Mouse (Mus musculus): Measurements from ENCODE around the gene Ccdc78.
"Not testable (repeated sequence)": the region's sequence is repeated elsewhere in the genome, so short reads cannot be mapped to it uniquely, and the experiment has no call there.

Ccdc78 gene

DNA sequence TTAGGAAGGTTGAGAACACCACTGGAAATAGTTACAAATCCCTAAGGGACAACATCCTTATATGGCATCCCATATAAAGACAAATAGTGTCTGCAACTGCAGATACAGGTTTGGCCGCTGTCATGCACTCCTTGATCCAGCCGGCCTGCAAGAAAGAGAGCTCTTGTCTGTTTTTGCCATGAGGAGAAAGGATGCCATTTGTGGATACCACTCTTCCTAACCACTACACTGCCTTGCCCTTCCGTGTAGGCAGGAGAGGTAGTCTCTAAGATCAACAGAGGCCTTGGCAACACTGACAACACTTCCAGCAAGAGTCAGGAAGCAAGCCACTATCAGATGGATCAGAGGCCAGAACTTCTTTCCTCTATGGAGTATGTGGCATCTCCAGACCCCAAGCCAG lies at the start of gene Ccdc78:
Gene Ccdc78 (plus strand): TSS at position 301 of the 400 bp plus-strand sequence.
- no peak for DNase-seq (ENCODE audit: low spot score)

DNA sequence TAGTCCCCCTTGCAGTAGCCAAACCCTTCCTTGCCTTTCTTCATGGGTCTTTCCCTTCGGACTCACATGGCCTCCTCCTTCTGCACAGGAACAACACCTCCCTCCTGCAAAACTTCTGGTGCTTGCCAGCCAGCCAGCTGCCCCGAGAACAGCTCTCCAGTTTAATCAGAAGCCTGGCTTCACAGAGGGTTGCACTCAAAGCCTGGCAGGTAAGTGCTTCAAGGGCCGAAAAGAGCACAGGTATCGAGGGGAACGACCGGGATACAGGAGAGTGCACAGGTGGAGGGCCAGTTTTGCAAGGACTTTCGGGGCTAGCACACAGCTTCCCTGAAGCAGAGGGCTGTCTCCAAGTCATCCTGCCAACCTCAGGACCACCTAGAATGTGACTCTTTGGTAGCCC lies 47.5 kb upstream of the Ccdc78 start:
- peak; percentile 14 for DNase-seq (ENCODE audit: low spot score)

DNA sequence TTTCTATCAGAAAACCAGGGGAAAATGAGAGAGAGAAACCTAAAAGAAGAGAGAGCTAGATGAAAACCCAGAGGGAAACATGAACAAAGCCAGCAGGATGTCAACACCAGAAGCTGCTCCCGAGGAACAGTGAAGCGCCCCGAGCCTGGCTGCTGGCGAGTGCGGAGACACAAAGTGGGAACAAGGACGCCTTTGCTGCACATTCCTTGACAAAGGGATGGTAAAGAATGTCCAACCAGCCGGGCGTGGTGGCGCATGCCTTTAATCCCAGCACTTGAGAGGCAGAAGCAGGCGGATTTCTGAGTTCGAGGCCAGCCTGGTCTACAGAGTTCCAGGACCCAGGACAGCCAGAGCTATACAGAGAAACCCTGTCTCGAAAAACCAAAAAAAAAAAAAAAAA lies 44.9 kb upstream of the Ccdc78 start:
- DNase-seq (ENCODE audit: low spot score) = not testable (repeated sequence)

DNA sequence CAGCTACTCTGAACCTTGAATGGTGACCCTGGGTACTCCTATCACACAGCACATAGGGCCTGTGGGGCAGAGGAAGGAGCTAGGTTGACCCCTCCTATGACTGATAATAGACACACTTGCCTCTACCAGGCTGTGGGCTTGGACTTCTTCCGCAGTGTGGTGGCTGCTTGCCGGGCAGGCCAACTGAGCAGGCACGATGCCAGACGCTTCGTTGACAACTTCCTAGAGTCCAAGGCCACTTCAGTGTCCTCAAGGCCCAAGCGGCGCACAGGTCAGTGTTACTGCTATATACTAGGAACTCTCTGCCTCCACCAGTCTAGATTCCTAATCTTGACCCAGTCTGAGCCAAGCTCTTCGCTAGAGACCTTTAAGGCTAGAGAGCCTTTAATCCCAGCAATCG lies 42.5 kb upstream of the Ccdc78 start:
- DNase-seq (ENCODE audit: low spot score) = no peak

DNA sequence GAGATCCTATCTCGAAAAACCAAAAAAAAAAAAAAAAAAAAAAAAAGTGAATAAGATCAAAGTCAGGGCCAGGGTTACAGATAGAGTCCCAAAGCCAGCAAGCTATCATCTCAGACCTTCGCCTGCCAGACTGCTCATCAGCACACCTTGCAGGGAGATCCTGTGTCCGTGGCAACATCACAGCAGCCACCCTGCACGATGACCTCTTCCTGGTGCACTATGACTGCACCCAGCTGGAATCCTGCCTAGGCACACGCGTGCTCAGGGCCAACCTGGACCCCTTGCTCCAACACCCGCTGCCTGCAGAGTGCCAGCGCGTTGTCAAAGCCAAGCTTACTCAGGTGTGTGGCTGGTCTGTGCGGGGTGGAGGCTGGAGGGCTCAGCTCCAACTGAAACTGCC lies 42.1 kb upstream of the Ccdc78 start:
- DNase-seq (ENCODE audit: low spot score) = no peak

DNA sequence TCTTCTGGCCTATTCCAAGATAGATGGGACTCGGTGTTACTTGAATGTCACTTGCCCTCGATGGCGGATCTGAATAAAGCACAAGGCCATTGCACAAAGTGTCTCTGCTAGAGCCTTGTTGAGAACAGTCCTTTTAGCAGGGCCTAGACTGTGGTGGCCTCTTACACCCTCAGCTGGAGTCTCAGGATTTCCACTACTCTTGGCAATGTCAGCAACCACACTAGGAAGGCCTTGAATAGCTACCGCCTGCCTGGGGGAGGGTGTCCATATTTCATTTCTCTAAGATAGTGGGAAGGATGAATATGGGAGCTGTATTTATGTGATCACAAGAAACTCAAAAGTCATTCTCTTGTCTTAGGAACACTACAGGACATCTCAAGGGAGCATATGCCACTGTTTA lies 38.1 kb upstream of the Ccdc78 start:
- no peak for DNase-seq (ENCODE audit: low spot score)

DNA sequence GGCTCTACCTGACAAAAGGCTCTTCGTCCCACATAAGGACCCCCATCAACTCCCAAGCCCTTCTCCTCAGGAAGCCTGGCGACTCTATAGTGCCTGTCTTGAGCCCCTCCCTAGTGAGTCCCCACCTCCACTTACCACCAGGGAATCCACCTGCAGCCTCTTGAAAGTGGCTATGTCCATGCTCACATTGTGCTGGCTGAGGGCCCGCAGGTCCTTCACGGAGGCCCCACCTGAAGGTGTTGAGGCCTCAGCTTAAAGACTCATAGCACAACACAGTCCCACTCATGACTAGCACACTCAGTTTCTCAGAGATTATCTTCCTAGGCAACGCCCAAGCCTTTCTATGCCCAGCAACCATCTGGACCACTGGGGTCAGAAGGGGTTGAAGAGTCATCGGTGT lies 37.1 kb upstream of the Ccdc78 start:
- no peak for DNase-seq (ENCODE audit: low spot score)

DNA sequence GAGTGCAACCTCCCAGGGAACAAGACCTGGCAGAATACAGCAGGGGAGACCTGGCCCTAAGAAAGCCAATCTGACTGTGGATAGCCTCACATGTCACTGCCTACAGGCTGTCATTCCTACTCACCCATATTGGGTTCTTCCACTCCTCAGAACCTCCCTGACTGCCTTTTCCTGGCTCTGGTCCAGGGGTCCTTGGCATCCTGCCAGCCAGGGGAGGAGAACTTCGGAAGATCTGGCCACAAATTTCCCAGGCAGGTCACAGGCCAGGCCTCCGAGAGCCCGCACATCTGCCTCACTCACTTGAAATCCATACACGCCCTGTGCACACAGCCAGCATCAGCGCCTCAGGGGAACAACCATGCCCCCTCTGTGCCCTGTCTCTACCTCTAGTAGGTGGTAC lies 34.9 kb upstream of the Ccdc78 start:
- DNase-seq (ENCODE audit: low spot score) = peak; percentile 21

DNA sequence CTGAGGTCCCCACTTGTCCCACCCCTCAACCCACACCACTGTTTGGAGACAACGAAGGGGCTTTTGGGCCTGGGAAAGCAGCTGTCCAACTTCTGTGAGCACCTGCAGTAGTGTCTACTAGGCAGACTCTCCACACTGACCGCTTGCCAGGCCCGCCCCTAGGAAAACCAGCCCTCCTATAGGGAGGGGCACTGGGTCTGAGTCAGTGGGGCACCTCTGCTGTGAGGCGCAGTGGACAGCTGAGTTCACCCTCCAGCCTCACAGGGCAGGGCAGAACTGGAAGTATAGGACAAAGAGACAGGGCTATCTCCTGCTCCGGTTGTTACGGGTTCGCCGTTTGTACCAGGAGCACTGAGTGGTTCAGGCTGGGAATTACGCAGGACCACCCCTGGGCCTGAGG lies 32.1 kb upstream of the Ccdc78 start, which contains the start of gene Msln:
Gene Msln (minus strand): TSS at position 138 of the 400 bp plus-strand sequence.
- DNase-seq (ENCODE audit: low spot score) = no peak

DNA sequence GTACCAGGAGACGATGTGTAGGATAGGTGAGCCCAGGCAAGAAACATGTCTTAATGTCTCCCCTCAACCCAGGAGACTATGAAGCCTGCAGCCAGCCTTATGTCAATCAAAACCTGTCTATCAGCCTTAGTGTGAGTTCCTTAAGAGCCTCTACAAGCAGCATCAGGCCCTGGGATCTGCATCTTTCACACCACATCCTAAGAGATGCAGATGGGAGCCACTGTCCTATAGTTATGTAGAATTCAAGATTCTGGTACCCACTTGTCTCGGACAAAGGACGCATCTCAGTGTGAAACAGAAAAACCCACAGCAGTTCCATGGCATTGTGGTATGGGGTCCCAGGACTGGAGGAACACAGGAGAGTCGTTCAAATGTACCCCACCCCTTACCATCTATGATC lies 31.3 kb upstream of the Ccdc78 start:
- no peak for DNase-seq (ENCODE audit: low spot score)

DNA sequence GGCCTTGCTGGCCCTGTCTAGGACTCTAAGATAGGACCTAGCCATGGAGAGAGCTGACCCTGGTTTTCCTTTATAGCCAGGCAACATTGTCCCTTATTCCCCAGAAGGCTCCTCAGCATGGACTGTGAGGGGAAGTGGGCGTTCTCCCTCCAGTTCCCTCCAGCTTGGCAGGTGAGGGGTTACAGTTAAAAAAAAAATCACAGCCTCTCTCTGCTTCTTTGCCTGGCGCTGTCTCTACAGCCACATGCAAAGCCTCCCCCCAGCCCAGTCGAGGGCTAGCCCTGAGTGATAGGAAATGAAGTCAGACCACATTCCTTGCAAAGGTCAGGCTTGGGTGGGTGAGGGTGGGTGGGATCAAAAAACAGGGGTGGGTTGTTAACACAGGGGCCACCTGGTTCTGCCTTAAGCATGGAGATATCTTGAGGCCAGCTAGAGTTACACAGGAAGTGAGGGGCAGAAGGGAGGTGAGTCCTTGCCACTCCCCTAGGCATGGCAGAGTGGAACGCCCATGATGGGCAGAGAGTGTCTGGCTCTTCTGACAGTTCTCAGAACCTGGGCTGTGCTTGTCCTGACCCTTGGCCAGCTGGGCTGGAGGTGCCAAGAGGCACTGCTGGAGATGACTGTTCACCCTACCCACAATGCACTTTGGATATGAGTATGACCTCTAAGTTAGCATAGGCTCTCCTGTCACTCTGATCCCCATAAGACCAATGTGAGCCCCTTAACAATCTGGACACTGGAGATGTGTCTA lies 30.6 kb upstream of the Ccdc78 start:
- no peak for DNase-seq (ENCODE audit: low spot score)

DNA sequence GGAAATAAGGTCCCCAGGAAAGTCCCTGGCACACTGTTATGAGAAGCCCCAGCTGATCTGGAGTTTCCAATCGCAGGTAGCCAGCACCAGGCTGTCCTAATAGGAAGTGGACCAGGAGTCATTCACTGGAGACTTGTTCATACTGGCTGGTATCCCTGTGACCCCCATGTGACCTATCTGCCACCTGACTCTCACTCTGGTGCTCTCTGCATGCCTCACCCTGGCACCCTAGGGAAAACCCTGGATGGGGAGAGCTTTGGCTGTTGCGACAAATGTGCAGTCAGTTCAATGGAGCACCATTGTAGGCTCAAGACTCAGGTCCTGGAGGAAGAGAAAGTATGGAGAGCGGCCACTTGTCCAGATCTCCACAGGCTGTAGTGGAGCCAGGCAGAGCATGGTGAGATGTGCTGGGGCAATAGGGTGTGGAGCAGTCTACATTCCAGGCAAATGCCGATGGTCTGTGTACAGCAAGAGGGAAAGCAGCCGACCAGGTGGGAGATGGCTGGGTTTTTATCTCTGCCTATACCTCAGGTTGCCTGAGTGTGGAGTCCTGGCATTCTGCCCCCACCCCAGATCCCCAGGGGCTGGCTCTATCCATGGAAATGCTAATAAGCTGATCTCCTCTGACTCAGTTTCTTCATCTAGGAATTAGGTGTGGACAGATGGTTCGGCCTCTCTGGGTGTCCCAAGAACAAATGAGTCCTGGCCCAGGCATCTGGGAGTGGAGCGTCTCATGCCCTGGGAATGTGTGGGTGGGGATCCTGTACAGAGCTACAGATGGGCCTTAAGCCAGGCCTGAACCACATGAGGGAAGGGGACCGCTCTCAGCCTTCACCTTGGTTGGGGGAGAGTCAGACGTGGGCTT lies 29.8 kb upstream of the Ccdc78 start:
- peak; percentile 35 for DNase-seq (ENCODE audit: low spot score)

DNA sequence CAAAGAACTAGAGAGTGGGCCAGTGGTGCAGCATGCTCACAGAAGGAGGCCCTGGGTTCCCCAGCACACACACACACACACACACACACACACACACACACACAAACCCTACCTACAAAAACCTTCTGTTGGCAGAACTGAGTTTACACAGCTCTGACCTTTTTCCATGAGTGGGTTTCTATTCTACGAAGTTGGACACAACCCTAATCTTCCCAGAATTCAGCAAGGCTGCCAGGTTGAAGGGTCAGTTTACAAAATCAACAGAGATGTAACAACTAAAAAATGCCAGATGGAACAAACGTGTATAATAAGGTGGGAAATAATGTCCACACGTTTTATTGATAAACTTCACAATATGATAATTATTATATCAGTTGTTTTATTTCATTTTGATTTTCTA lies 28.7 kb upstream of the Ccdc78 start:
- DNase-seq (ENCODE audit: low spot score) = no peak

DNA sequence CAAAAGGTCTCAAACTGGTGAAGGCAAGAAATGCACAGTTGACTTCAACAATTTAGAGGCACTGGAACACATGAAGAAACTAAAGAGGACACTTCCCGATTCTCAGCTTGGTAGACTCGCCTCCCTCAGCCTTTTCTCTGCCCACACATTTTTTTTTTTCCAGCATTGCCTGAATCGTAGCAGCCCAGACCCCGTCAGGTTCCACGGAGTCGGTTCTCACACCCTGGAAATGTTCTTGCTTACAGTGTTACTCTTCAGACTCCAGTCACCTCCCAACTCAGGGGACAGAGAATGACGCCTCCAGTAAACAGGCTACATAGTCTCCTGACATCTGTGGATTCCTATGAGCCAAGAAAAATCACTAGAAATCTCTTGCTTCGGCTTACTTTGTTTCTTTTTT lies 26.2 kb upstream of the Ccdc78 start:
- no peak for DNase-seq (ENCODE audit: low spot score)

DNA sequence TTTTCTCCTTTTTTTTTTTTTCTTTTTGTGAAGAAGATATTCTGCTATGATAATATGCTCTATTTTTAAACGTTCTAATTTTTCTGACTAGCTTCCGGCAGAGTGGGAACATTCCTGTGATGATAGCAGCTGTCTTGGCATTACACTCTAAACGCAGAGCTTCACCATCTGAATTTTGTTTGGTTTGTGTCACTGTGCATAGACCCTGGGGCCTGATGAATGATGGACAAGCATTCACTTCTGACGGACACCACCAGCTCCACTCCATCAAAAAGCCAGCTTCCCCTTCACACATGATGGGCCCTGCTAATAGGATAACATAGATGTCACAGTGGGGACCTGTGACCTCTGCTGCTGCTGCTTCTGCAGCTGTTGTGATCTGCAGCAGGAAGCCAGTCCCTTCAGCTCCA lies 24.8 kb upstream of the Ccdc78 start:
- DNase-seq (ENCODE audit: low spot score) = no peak

DNA sequence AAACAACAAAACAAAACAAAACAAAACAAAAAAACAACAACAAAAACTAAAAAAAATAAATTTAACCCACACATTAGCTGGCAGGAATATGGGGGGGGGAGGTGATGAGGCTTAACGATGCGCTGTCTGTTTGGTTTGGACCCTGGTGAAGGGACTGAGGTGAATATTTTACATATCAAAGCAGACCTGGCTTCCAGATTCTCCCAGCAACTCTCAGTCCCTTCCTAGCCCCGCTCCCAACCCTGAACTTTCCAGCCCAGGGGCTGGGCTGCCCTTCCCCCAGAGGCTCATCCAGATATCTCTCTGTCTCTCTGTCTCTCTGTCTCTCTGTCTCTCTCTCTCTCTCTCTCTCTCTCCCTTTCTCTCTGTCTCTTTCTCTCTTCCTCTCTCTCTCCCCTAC lies 23.8 kb upstream of the Ccdc78 start:
- DNase-seq (ENCODE audit: low spot score) = no peak

DNA sequence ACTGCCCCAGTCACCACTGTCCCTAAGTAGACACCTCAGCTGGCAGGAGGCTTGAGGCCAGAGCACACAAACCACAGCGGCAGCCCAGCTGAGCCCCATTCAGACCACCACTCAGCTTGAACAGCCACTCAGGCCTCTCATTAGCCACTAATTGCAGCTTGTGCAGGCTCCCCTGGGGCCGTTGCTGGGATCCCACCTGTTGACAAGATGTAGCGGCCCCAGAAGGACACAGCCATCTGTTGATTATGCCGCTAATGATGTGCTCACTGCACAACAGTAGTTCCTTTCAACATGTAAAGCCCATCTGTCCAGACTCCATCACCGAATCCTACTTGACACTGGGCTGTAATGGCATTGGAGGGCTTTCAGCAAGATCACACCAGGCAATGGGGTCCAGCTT lies 20.5 kb upstream of the Ccdc78 start:
- no peak for DNase-seq (ENCODE audit: low spot score)

DNA sequence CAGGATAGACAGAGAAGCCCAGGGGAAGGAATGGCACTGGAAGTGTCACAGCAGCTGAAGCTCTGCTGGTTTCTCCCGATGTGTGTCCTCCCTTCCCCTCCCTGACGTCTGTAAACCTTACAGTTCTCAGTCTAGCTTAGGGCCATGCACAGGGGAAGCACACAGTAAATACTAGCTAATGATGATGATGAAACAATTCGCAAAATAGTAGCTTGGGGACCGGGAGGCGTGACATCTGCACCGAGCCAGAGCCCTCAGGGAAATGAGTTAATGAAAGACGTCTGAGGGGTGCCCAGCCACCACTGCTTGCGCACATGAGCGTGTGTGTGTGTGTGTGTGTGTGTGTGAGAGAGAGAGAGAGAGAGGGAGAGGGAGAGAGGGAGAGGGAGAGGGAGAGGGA lies 17.0 kb upstream of the Ccdc78 start:
- DNase-seq (ENCODE audit: low spot score) = no peak

DNA sequence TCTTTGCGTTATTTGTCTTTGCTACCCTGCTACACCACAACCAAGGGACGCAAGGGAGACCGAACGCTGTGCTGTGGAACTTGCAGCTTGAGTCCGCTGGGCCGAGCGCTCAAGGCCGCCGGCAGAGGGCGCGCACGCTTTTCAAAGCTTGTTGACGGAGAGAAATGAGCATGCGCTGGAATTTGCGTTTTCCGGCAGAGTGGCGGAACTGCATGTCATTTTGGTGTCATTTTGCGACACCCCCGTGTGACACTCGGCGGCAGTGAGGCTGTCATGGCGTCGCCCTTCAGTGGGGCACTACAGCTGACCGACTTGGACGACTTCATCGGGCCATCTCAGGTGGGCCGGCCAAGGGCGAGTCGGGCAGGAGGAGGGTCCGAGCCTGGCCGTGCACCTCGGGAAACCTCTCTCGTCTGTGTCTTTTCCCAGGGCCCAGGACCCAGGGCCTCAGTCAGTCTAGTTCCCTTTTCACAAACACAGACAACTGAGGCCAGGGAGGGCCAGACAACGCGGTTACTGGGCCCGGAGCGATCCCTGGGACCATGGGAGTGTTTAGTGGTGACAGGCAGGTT lies 12.7 kb upstream of the Ccdc78 start, which contains the start of gene Narfl:
Gene Narfl (plus strand): TSS at position 228 of the 572 bp plus-strand sequence.
- DNase-seq (ENCODE audit: low spot score) = peak; percentile 96

DNA sequence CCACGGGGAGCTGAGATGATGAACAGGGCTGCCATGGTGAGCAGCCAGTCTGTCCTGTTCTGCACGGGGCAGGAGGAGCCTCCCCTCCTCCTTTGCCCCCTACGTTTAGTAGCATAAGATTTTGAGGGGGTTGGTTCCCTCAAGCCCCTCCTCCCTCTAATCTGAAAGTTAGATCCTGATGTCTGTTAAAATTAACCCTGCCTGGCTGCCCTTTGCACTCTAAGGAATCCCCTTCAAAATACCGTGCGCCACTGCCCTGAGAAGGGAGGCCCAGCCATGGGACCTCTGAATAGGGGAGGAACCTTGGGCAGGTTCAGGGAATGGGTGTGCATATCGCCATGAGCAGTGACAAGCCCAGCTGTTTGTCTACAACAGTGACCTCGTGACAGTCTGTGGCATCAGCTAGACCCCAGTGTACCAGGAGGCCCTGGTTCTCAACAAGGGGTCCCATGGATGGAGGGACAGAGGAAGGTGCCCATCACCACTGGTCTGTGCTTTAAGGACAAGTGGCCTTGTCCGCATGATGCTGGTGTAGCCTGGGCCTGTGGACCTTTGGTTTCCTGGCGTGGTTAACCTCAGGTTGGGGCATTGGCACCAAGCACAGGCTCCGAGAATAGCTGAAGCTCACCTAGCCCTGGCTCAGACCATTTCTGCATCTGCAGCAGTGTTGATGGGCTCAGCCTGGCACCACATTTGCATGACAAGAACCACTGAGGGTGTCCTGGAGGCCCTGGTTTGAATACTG lies 10.9 kb upstream of the Ccdc78 start:
- DNase-seq (ENCODE audit: low spot score) = no peak

DNA sequence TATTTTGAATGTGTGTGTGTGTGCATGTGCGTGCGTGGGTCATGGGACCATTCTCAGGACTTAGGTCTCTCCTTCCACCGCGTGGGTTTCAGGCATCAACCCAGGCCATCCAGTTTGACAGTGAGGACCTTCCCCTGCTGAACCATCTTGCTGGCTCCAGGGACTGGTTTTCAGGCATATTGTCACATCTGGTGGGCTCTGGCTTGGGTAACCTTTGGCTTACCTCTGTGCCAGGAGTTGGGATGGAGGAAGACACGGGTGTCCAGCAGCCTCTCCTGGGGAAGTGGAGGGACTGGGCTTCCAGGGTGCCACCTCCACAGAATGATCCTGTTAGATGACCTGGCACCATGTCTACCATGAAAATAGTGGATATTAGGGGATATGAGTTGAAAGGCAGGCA lies 8.4 kb upstream of the Ccdc78 start:
- no peak for DNase-seq (ENCODE audit: low spot score)

DNA sequence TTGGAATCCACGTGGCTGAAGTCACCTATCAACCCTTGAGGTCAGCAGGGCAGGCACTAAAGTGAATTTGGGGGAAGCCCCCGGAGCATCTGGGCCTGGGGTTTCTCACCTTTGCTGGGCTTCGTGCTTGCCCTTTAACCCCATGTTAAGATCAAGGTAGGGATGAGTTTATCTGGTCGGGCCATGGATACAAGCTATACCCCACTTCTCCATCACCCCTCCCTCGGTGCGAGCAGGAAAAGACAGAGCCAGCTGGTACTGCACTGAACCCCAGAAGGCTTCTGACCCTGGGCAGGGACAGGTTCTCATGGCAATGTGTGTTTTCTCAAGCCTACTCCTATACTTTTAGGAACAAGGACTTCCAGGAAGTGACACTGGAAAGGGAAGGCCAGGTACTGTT lies 5.0 kb upstream of the Ccdc78 start:
- no peak for DNase-seq (ENCODE audit: low spot score)
